Mouse (Mus musculus) CH12.LX (cell line): ENCODE measurements around the gene Aldh6a1. TPM values are rescaled to one million over a fixed set of nuclear protein-coding genes. Genes with fewer than 3 reads are reported as not detected.

ENCODE experiments used
- DNase-seq: peaks from one replicate; pipeline ENCODE4 v3.0.0-alpha.2; 2013; ENCODE audit errors: extremely low read depth
- H3K27ac ChIP-seq: 2 replicates; pipeline ENCODE4 v1.5.1; 2012; ENCODE audit warnings: low read depth, mild to moderate bottlenecking, control low read depth, moderate library complexity; ENCODE audit not compliant: insufficient read depth
- H3K27me3 ChIP-seq: replicated peaks from 2 replicates; pipeline ENCODE3; 2012; ENCODE audit warnings: inconsistent platforms
- H3K36me3 ChIP-seq, 2 experiments: replicated peaks in 1 of 2; 2 replicates each; pipeline versions ENCODE3 to v1.6.1; 2012; ENCODE audit warnings: inconsistent platforms in 1 of 2, low read length in 1 of 2, mild to moderate bottlenecking in 1 of 2, mixed read lengths in 1 of 2, moderate library complexity in 1 of 2; ENCODE audit not compliant: control insufficient read depth in 1 of 2, insufficient read depth in 1 of 2
- H3K4me1 ChIP-seq, 2 experiments: 2 replicates each; pipeline ENCODE4 v1.6.1; 2012; ENCODE audit warnings: inconsistent platforms in 1 of 2, moderate library complexity in 1 of 2; ENCODE audit not compliant: insufficient read depth in 2 of 2, control insufficient read depth in 1 of 2
- H3K4me2 ChIP-seq: 2 replicates; pipeline ENCODE4 v1.6.1; 2012; ENCODE audit warnings: low read depth, mild to moderate bottlenecking, control low read depth; ENCODE audit not compliant: poor library complexity, insufficient read depth, severe bottlenecking
- H3K4me3 ChIP-seq, 3 experiments: fragments of 150-350 bp in 1 of 3; sonication (generic) in 1 of 3; replicated peaks in 1 of 3; 2 replicates each; pipeline versions ENCODE3 to v1.5.1; 2011 to 2012; ENCODE audit warnings: low read depth in 2 of 3, low read length in 2 of 3, mild to moderate bottlenecking in 2 of 3, moderate library complexity in 2 of 3, control low read depth in 1 of 3, improper control_type of control experiment in 1 of 3, inconsistent platforms in 1 of 3, mixed read lengths in 1 of 3; ENCODE audit not compliant: poor library complexity in 1 of 3
- H3K79me2 ChIP-seq: replicated peaks from 2 replicates; pipeline ENCODE4 v1.6.1; 2012; ENCODE audit warnings: mild to moderate bottlenecking, moderate library complexity; ENCODE audit not compliant: control insufficient read depth, poor library complexity, insufficient read depth, severe bottlenecking; ENCODE audit errors: extremely low read depth
- H3K9ac ChIP-seq: 2 replicates; pipeline ENCODE4 v1.6.1; 2012; ENCODE audit warnings: low read depth, mild to moderate bottlenecking, control low read depth, moderate library complexity; ENCODE audit not compliant: insufficient read depth
- H3K9me3 ChIP-seq: replicated peaks from 2 replicates; pipeline ENCODE3; 2012; ENCODE audit warnings: low read length, inconsistent platforms, mixed read lengths
- BHLHE40 ChIP-seq: IDR thresholded peaks from 2 replicates; pipeline ENCODE4 v1.6.1; 2011; ENCODE audit warnings: mild to moderate bottlenecking, low read depth, low read length, improper control_type of control experiment
- CHD1 ChIP-seq: IDR thresholded peaks from 2 replicates; pipeline ENCODE4 v1.6.1; 2012; ENCODE audit warnings: low read depth, low read length, improper control_type of control experiment, inconsistent platforms
- CHD2 ChIP-seq: IDR thresholded peaks from 2 replicates; pipeline ENCODE4 v1.6.1; 2011; ENCODE audit warnings: low read length, improper control_type of control experiment
- CTCF ChIP-seq, 2 experiments: IDR thresholded peaks in 1 of 2; conservative IDR thresholded peaks in 1 of 2; 2 replicates each; pipeline ENCODE4 v1.5.1; 2011 to 2012; ENCODE audit warnings: low read depth in 2 of 2, low read length in 2 of 2, improper control_type of control experiment in 1 of 2, inconsistent platforms in 1 of 2, mild to moderate bottlenecking in 1 of 2, moderate library complexity in 1 of 2
- E2F4 ChIP-seq: IDR thresholded peaks from 2 replicates; pipeline ENCODE4 v1.6.1; 2011; ENCODE audit warnings: low read depth, low read length, improper control_type of control experiment; ENCODE audit not compliant: insufficient replicate concordance
- ELF1 ChIP-seq: IDR thresholded peaks from 2 replicates; pipeline ENCODE4 v1.6.1; 2014; ENCODE audit warnings: low read depth, mild to moderate bottlenecking, inconsistent platforms, low read length, improper control_type of control experiment
- EP300 ChIP-seq: IDR thresholded peaks from 2 replicates; pipeline ENCODE4 v1.6.1; 2011; ENCODE audit warnings: low read length, improper control_type of control experiment
- ETS1 ChIP-seq: conservative IDR thresholded peaks from 2 replicates; pipeline ENCODE4 v1.6.1; 2012; ENCODE audit warnings: low read depth, mild to moderate bottlenecking, inconsistent platforms, low read length, improper control_type of control experiment, moderate library complexity
- GABPA ChIP-seq: IDR thresholded peaks from 2 replicates; pipeline ENCODE4 v1.6.1; 2012; ENCODE audit warnings: low read depth, low read length, improper control_type of control experiment, inconsistent platforms; ENCODE audit not compliant: insufficient replicate concordance
- HCFC1 ChIP-seq: IDR thresholded peaks from 2 replicates; pipeline ENCODE4 v1.6.1; 2012; ENCODE audit warnings: low read depth, mild to moderate bottlenecking, inconsistent platforms, low read length, improper control_type of control experiment
- IRF4 ChIP-seq: IDR thresholded peaks from 2 replicates; pipeline ENCODE4 v1.6.1; 2014; ENCODE audit warnings: low read depth, mild to moderate bottlenecking, inconsistent platforms, low read length, improper control_type of control experiment
- JUN ChIP-seq: IDR thresholded peaks from 2 replicates; pipeline ENCODE4 v1.6.1; 2011; ENCODE audit warnings: low read depth, mild to moderate bottlenecking, low read length, improper control_type of control experiment, moderate library complexity; ENCODE audit not compliant: insufficient read depth
- JUND ChIP-seq: conservative IDR thresholded peaks from 2 replicates; pipeline ENCODE4 v1.6.1; 2011; ENCODE audit warnings: low read depth, low read length, improper control_type of control experiment
- KAT2A ChIP-seq: IDR thresholded peaks from 2 replicates; pipeline ENCODE4 v1.6.1; 2012; ENCODE audit warnings: low read length, improper control_type of control experiment, inconsistent platforms; ENCODE audit not compliant: insufficient replicate concordance
- MAFK ChIP-seq: IDR thresholded peaks from 2 replicates; pipeline ENCODE4 v1.6.1; 2011; ENCODE audit warnings: low read length, improper control_type of control experiment; ENCODE audit not compliant: insufficient replicate concordance
- MAX ChIP-seq: IDR thresholded peaks from 2 replicates; pipeline ENCODE4 v1.6.1; 2011; ENCODE audit warnings: low read length, improper control_type of control experiment
- MAZ ChIP-seq: IDR thresholded peaks from 2 replicates; pipeline ENCODE4 v1.6.1; 2012; ENCODE audit warnings: low read depth, mild to moderate bottlenecking, inconsistent platforms, low read length, improper control_type of control experiment, moderate library complexity
- MEF2A ChIP-seq: IDR thresholded peaks from 2 replicates; pipeline ENCODE4 v1.6.1; 2014; ENCODE audit warnings: low read depth, mild to moderate bottlenecking, inconsistent platforms, low read length, improper control_type of control experiment, borderline replicate concordance
- MXI1 ChIP-seq: IDR thresholded peaks from 2 replicates; pipeline ENCODE4 v1.6.1; 2011; ENCODE audit warnings: mild to moderate bottlenecking, low read depth, low read length, improper control_type of control experiment
- MYC ChIP-seq: IDR thresholded peaks from 2 replicates; pipeline ENCODE4 v1.6.1; 2011; ENCODE audit warnings: low read depth, mild to moderate bottlenecking, improper control_type of control experiment, low read length
- NELFE ChIP-seq: IDR thresholded peaks from 2 replicates; pipeline ENCODE4 v1.6.1; 2011; ENCODE audit warnings: low read depth, low read length, improper control_type of control experiment
- NRF1 ChIP-seq: IDR thresholded peaks from 2 replicates; pipeline ENCODE4 v1.6.1; 2014; ENCODE audit warnings: low read depth, mild to moderate bottlenecking, inconsistent platforms, low read length, improper control_type of control experiment, moderate library complexity
- PAX5 ChIP-seq: IDR thresholded peaks from 2 replicates; pipeline ENCODE4 v1.6.1; 2012; ENCODE audit warnings: low read length, inconsistent platforms, mixed read lengths
- POLR2A ChIP-seq: IDR thresholded peaks from 2 replicates; pipeline ENCODE4 v1.6.1; 2011; ENCODE audit warnings: low read depth, mild to moderate bottlenecking, improper control_type of control experiment, low read length
- POLR2AphosphoS2 ChIP-seq: IDR thresholded peaks from 2 replicates; pipeline ENCODE4 v1.6.1; 2011; ENCODE audit warnings: low read depth, low read length, improper control_type of control experiment
- RAD21 ChIP-seq: IDR thresholded peaks from 2 replicates; pipeline ENCODE4 v1.6.1; 2011; ENCODE audit warnings: low read depth, mild to moderate bottlenecking, low read length, improper control_type of control experiment, moderate library complexity
- RCOR1 ChIP-seq: conservative IDR thresholded peaks from 2 replicates; pipeline ENCODE4 v1.6.1; 2012; ENCODE audit warnings: low read depth, mild to moderate bottlenecking, inconsistent platforms, low read length, improper control_type of control experiment
- SIN3A ChIP-seq: IDR thresholded peaks from 2 replicates; pipeline ENCODE4 v1.6.1; 2012; ENCODE audit warnings: low read length, improper control_type of control experiment, inconsistent platforms
- SMC3 ChIP-seq: IDR thresholded peaks from 2 replicates; pipeline ENCODE4 v1.6.1; 2011; ENCODE audit warnings: low read depth, low read length, improper control_type of control experiment
- TBP ChIP-seq: conservative IDR thresholded peaks from 2 replicates; pipeline ENCODE4 v1.6.1; 2011; ENCODE audit warnings: low read depth, low read length, improper control_type of control experiment
- TCF12 ChIP-seq: IDR thresholded peaks from 2 replicates; pipeline ENCODE4 v1.6.1; 2014; ENCODE audit warnings: low read depth, mild to moderate bottlenecking, inconsistent platforms, low read length, improper control_type of control experiment
- UBTF ChIP-seq: IDR thresholded peaks from 2 replicates; pipeline ENCODE4 v1.6.1; 2012; ENCODE audit warnings: low read depth, mild to moderate bottlenecking, inconsistent platforms, low read length, improper control_type of control experiment, moderate library complexity
- USF1 ChIP-seq: IDR thresholded peaks from 2 replicates; pipeline ENCODE4 v1.6.1; 2014; ENCODE audit warnings: low read depth, mild to moderate bottlenecking, inconsistent platforms, low read length, improper control_type of control experiment
- ZC3H11A ChIP-seq: IDR thresholded peaks from 2 replicates; pipeline ENCODE4 v1.6.1; 2012; ENCODE audit warnings: low read depth, mild to moderate bottlenecking, inconsistent platforms, low read length, improper control_type of control experiment
- ZKSCAN1 ChIP-seq: IDR thresholded peaks from 2 replicates; pipeline ENCODE4 v1.6.1; 2012; ENCODE audit warnings: low read depth, inconsistent platforms, low read length, improper control_type of control experiment, borderline replicate concordance
- ZMIZ1 ChIP-seq: IDR thresholded peaks from 2 replicates; pipeline ENCODE4 v1.6.1; 2012; ENCODE audit warnings: low read depth, mild to moderate bottlenecking, inconsistent platforms, low read length, improper control_type of control experiment
- ZNF384 ChIP-seq: IDR thresholded peaks from 2 replicates; pipeline ENCODE4 v1.6.1; 2012; ENCODE audit warnings: low read depth, low read length, improper control_type of control experiment, inconsistent platforms
- dilution Hi-C: fragments of 300-500 bp; cut with MboI; formaldehyde crosslinking; loops from 2 replicates; pipeline ENCODE4 v1.14.3; 2020; ENCODE audit warnings: low sequenced_read_pairs; ENCODE audit not compliant: extremely low pct_unique_long_range_greater_than_20kb, extremely low pct_ligation_motif_present
- in situ Hi-C: fragments of 300-500 bp; cut with MboI; formaldehyde crosslinking; loops from 3 replicates; pipeline ENCODE4 v1.14.3; 2019; ENCODE audit warnings: low sequenced_read_pairs, low pct_ligation_motif_present, low pct_unique_long_range_greater_than_20kb, mixed read lengths
- polyA plus RNA-seq: library from polyadenylated mRNA; unstranded; fragments of >175 nt; gene quantifications from 2 replicates; pipeline ENCODE4 v1.2.1, GENCODE M21; 2012; ENCODE audit warnings: low read depth; ENCODE audit not compliant: insufficient read length
- total RNA-seq, 2 experiments: library from RNA; depleted of rRNA; stranded (reverse); fragments of 300-350 nt in 1 of 2; fragments of >200 nt in 1 of 2; gene quantifications; 2 replicates each; pipeline ENCODE4 v1.2.3; 2012 to 2014

Gene Aldh6a1
- total RNA-seq (2012; rRNA removed) (2.1 and 2.2 TPM in 2 replicates), total RNA-seq (2014; rRNA removed) (4.2 and 4.6 TPM in 2 replicates), polyA plus RNA-seq (1.6 and 1.9 TPM in 2 replicates)

- H3K9ac ChIP-seq, result peak within 1 kb of the TSS; percentile 97
- H3K36me3 ChIP-seq, result peaks cover 5 to 16% of the 10 kb centered on the region in 2 experiments
- H3K4me2 ChIP-seq, result peak within 1 kb of the TSS; percentile 91
- peaks cover 3% of the 10 kb centered on the region for H3K27me3 ChIP-seq
- peak within 1 kb of the TSS; percentile 16; the same call in 1 of the 2 replicates for H3K27ac ChIP-seq
- in situ Hi-C loops, result no loop called here
- peaks cover 0 to 31% of the 10 kb centered on the region in 2 experiments; a peak in 2 of 4 replicates for H3K4me1 ChIP-seq
- H3K4me3 ChIP-seq, result peak within 1 kb of the TSS; percentile 83 to 98 (median 97)
- DNase-seq, result peak; percentile 100
- H3K9me3 ChIP-seq, result no peaks in the 10 kb centered on the region
- H3K79me2 ChIP-seq, result peaks cover 19% of the 10 kb centered on the region
- dilution Hi-C loops, result no loop called here
- 0 out of 2 replicates have a peak, but pooled peaks have one; percentile 64 for TF ChIP-seq RCOR1
- peak; percentile 87 for TF ChIP-seq TCF12
- peak; percentile 88 for TF ChIP-seq NELFE
- TF ChIP-seq GABPA, result no peak
- TF ChIP-seq JUND, result peak; percentile 32; the same call in 1 of the 2 replicates
- TF ChIP-seq JUN, result no peak
- peak; percentile 73 for TF ChIP-seq CHD2
- TF ChIP-seq CTCF (conservative IDR thresholded peaks at IDR 0.05 in 1 of 2, IDR thresholded peaks at IDR 0.05 in 1 of 2; ENCODE audit: low read depth in 2 of 2, low read length in 2 of 2), result no peak
- TF ChIP-seq MAFK, result peak; percentile 50; the same call in 1 of the 2 replicates
- peak; percentile 92 for TF ChIP-seq BHLHE40
- no peak for TF ChIP-seq ZKSCAN1
- TF ChIP-seq ELF1, result peak; percentile 76
- TF ChIP-seq PAX5, result no peak
- TF ChIP-seq EP300, result 0 out of 2 replicates have a peak, but pooled peaks have one; percentile 39
- peak; percentile 76 for TF ChIP-seq MXI1
- TF ChIP-seq POLR2A, result peak; percentile 74
- no peak for TF ChIP-seq UBTF
- no peak for TF ChIP-seq MEF2A
- peak; percentile 75 for TF ChIP-seq HCFC1
- peak; percentile 95 for TF ChIP-seq MAX
- TF ChIP-seq ETS1, result 0 out of 2 replicates have a peak, but pooled peaks have one; percentile 2
- no peak for TF ChIP-seq ZC3H11A
- no peak for TF ChIP-seq CHD1
- TF ChIP-seq USF1, result peak; percentile 95
- TF ChIP-seq ZNF384, result no peak
- peak; percentile 98 for TF ChIP-seq E2F4
- TF ChIP-seq POLR2AphosphoS2, result no peak
- TF ChIP-seq MYC, result peak; percentile 42; the same call in 1 of the 2 replicates
- peak; percentile 6 for TF ChIP-seq SIN3A
- no peak for TF ChIP-seq SMC3
- peak; percentile 58 for TF ChIP-seq NRF1
- peak; percentile 54; the same call in 1 of the 2 replicates for TF ChIP-seq KAT2A
- TF ChIP-seq TBP, result peak; percentile 81
- TF ChIP-seq MAZ, result peak; percentile 69; the same call in 1 of the 2 replicates
- TF ChIP-seq ZMIZ1, result peak; percentile 67
- no peak for TF ChIP-seq RAD21
- TF ChIP-seq IRF4, result 0 out of 2 replicates have a peak, but pooled peaks have one; percentile 48
Observed at GRCm38 (mm10) chr12:84450718-84451646, at the start of gene Aldh6a1, which contains the start of gene Lin52. Gene Aldh6a1, minus strand, starts transcription at chr12:84451004. Gene Lin52, plus strand, starts transcription at chr12:84451422.
